Mouse (Mus musculus): Measurements from ENCODE around the gene Nap1l5. TPM values are rescaled to one million over a fixed set of nuclear protein-coding genes. Genes with fewer than 3 reads are reported as not detected.
A peak's percentile ranks its signal among the peaks of the same experiment; 100 is the strongest.

Gene Nap1l5
- polyA plus RNA-seq, 1 experiment from 2014 or later: 5.9 TPM

DNA sequence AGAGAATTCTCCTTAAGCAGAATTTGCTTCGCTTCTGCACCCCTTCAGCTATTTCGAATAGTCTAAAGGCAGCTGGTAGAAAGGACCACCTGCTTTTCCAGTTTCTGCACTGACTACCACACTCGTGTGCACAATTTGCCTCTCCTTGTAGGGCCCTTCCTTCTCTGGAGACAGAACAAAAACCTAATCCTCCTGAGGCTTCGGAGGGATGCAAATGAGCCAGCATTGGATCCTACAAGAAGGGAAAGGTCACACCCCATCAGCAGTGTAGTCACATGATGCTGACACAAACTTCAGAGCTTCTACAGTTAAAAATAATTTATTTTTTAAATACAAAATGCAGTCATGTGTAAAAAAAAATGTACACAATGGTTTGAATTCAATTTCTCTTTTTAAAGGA is 24.3 kb upstream of the Nap1l5 start:
- WGBS: 73% methylated on average over 4 of the region's 4 CpGs
- ATAC-seq (ENCODE audit: insufficient number of reproducible peaks, insufficient read depth, low FRiP score, low TSS enrichment): no peak

DNA sequence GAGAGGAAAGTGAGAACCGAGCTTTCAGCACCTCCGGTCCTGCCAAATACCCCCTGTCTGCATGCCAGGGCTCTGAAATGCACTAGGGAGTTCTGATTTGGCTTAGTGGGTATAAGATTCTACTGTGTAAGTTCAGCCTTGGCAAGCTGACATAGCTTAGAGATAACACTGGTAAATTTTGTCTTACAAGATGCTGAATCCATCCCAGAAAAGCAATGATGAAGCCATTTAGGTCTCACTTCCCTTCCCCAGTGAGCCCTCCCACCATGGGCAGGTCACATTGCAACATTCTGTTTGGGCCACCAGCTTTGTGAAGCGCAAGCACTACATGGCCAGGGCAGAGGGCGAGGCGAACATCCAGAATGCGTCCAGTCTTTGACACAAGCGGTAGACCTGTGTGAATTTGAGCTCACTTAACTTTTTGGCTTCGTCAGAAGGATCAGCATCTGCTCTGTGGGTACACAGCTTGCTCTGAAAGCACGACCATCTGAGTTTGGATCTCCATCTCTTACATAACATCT is 23.1 kb upstream of the Nap1l5 start:
- Histone ChIP-seq H3K27ac (no peak overlapping the region), H3K9ac (no peak overlapping the region), H3K4me3 (no peak overlapping the region), H3K4me2 (replicated peaks) (no peak overlapping the region), H3K9me3 (no peaks in the 10 kb centered on the region), H3K4me1 (peaks cover 5% of the 10 kb centered on the region; the same call in 1 of the 2 replicates), H3K27me3 (no peaks in the 10 kb centered on the region), H3K36me3 (no peaks in the 10 kb centered on the region)
- WGBS: 87% methylated on average over 9 of the region's 9 CpGs
- ATAC-seq (ENCODE audit: insufficient number of reproducible peaks, insufficient read depth, low FRiP score, low TSS enrichment): no peak

More for the DNA sequence above, 24.3 kb upstream of the Nap1l5 start:
- no peak overlapping the region for H3K9ac ChIP-seq
- no peak overlapping the region for H3K27ac ChIP-seq
- H3K4me1 ChIP-seq: peaks cover 5% of the 10 kb centered on the region; the same call in 1 of the 2 replicates
- no peak overlapping the region for H3K4me3 ChIP-seq
- no peaks in the 10 kb centered on the region for H3K27me3 ChIP-seq
- no peaks in the 10 kb centered on the region for H3K36me3 ChIP-seq
- no peak overlapping the region for H3K4me2 ChIP-seq (replicated peaks)
- H3K9me3 ChIP-seq: no peaks in the 10 kb centered on the region

DNA sequence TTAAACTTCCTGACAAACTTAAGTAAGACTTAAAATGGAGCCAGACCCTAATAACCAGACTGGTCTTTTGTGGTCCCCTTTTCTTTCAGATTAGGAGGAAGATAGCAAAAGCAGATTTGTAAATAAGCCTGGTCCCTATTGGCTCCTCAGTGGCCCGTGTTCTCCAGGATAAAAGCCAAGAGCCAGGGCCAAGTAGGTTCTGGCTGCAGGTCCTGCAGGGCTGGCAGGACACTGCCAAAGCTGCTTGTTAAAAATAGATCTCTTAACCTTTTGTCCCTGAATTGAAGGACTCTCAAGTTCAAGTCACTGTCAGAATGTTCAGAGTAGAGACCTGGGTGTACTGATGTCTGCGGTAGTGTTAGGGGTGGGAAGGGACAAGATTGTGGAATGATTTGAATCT is 21.0 kb upstream of the Nap1l5 start:
- Histone ChIP-seq H3K9ac (no peak overlapping the region), H3K36me3 (no peaks in the 10 kb centered on the region), H3K27me3 (no peaks in the 10 kb centered on the region), H3K27ac (no peak overlapping the region), H3K9me3 (no peaks in the 10 kb centered on the region), H3K4me3 (no peak overlapping the region), H3K4me2 (replicated peaks) (no peak overlapping the region), H3K4me1 (peaks cover under 1% of the 10 kb centered on the region; the same call in 1 of the 2 replicates)
- 76% methylated on average over 2 of the region's 2 CpGs for WGBS
- no peak for ATAC-seq (ENCODE audit: insufficient number of reproducible peaks, insufficient read depth, low FRiP score, low TSS enrichment)

DNA sequence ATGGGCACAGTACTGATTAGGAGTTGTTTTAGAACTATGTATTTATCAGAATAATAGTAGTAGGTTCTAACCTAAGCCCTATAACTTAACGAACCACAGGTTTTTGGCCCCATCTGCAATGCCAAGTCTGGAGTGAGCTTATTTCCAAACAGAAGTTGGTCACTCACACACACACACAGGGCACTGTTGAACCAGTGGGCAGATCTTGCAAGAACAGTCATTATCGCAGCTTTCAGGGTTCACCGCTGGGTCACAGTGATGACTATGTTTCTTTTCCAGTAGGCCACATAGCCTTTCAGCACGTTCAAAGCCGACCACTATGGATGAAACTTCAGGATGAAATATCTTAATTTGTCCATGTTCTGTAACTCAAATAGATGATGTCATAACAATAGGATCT is 15.6 kb upstream of the Nap1l5 start:
- Histone ChIP-seq H3K9ac (no peak overlapping the region), H3K27ac (no peak overlapping the region), H3K27me3 (no peaks in the 10 kb centered on the region), H3K4me3 (no peak overlapping the region), H3K36me3 (no peaks in the 10 kb centered on the region), H3K4me2 (replicated peaks) (no peak overlapping the region), H3K4me1 (no peaks in the 10 kb centered on the region), H3K9me3 (no peaks in the 10 kb centered on the region)
- 89% methylated on average over 5 of the region's 5 CpGs for WGBS
- ATAC-seq (ENCODE audit: insufficient number of reproducible peaks, insufficient read depth, low FRiP score, low TSS enrichment): no peak

DNA sequence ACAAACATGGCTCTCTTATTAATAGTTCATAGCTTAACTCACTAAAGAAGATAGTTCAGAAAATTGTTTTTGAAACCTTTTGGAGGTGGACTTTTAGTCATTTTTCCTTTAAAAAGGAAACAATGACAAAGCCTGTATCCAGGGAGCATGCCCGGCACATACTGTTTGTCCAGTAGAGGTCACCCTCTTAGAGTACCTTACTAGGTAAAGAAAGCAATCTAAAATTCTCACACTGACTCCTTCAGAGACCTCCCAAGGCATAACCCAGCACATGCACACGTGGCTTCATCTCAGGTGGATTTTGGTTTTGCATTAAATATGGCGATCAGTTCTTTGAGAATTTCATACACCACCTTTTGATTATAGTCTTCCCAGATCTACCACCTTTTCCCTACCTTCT is 14.7 kb upstream of the Nap1l5 start:
- Histone ChIP-seq H3K27me3 (no peaks in the 10 kb centered on the region), H3K27ac (no peak overlapping the region), H3K9me3 (no peaks in the 10 kb centered on the region), H3K4me1 (no peaks in the 10 kb centered on the region), H3K36me3 (no peaks in the 10 kb centered on the region), H3K4me3 (no peak overlapping the region), H3K4me2 (replicated peaks) (no peak overlapping the region), H3K9ac (no peak overlapping the region)
- ATAC-seq (ENCODE audit: insufficient number of reproducible peaks, insufficient read depth, low FRiP score, low TSS enrichment): no peak
- WGBS: 46% methylated on average over 3 of the region's 3 CpGs

DNA sequence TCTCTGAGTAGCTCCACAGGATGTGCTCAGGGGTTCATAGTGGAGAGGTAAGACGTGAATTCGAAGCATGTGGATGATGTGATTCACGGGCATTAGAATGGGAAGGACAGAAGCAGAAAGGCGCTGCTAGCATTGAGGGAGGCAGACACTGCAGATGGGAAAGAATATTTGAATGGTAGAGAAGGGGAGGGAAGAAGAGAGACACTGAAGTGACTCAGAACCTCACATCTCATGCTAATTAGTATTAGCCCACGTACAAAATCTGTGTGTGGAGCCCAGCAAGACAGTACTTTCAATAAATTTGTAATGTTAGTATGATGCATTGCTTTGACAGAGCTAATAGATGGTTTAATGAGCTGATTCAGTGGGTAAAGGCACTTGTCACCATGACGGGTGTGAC is 13.9 kb upstream of the Nap1l5 start:
- 88% methylated on average over 6 of the region's 6 CpGs for WGBS
- Histone ChIP-seq H3K4me1 (no peaks in the 10 kb centered on the region), H3K4me2 (replicated peaks) (no peak overlapping the region), H3K27me3 (no peaks in the 10 kb centered on the region), H3K9ac (no peak overlapping the region), H3K9me3 (no peaks in the 10 kb centered on the region), H3K36me3 (no peaks in the 10 kb centered on the region), H3K4me3 (no peak overlapping the region), H3K27ac (no peak overlapping the region)
- ATAC-seq (ENCODE audit: insufficient number of reproducible peaks, insufficient read depth, low FRiP score, low TSS enrichment): no peak

DNA sequence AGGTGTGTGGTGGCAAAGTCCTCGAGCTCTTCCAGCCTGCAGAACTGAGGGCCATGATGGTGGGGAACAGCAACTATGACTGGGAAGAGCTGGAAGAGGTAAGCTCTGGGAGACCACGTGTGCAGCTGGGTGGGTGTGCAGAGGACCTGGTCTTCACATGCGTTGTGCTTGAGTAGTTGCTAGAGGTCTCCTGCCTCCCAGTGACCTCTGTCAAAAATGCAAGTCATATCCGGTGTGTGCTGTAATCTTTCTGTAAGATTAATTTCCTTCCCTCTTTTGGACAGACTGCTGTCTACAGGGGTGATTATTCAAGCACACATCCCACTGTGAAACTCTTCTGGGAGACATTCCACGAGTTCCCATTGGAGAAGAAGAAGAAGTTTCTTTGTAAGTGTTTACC is 9.6 kb upstream of the Nap1l5 start:
- Histone ChIP-seq H3K27me3 (no peaks in the 10 kb centered on the region), H3K4me2 (replicated peaks) (no peak overlapping the region), H3K9ac (no peak overlapping the region), H3K27ac (no peak overlapping the region), H3K4me3 (no peak overlapping the region), H3K4me1 (no peaks in the 10 kb centered on the region), H3K9me3 (no peaks in the 10 kb centered on the region), H3K36me3 (no peaks in the 10 kb centered on the region)
- ATAC-seq (ENCODE audit: insufficient number of reproducible peaks, insufficient read depth, low FRiP score, low TSS enrichment): no peak
- 80% methylated on average over 5 of the region's 5 CpGs for WGBS

DNA sequence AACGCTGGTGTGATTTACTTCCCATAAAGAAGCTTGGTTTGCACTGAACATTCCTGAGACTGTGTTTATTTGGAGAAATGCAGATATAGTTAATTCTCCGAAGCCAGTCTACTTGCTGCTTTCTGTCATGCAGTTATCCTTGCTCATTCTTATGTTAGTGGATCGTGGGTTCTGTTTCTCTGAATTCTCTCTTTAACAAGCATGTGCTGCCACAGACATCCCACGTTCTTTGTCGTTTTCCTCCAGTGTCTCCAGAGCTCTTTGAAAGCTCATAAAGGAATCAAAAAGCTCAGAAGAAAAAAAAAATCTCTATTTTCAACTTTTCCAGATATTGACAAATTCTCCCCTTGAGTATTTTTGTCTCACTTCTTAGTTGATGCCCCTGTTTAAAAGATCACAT is 7.1 kb upstream of the Nap1l5 start:
- Histone ChIP-seq H3K27ac (no peak overlapping the region), H3K4me1 (no peaks in the 10 kb centered on the region), H3K9ac (no peak overlapping the region), H3K4me3 (no peak overlapping the region), H3K27me3 (no peaks in the 10 kb centered on the region), H3K36me3 (no peaks in the 10 kb centered on the region), H3K9me3 (no peaks in the 10 kb centered on the region), H3K4me2 (replicated peaks) (no peak overlapping the region)
- ATAC-seq (ENCODE audit: insufficient number of reproducible peaks, insufficient read depth, low FRiP score, low TSS enrichment): no peak
- 82% methylated on average over 5 of the region's 5 CpGs for WGBS

DNA sequence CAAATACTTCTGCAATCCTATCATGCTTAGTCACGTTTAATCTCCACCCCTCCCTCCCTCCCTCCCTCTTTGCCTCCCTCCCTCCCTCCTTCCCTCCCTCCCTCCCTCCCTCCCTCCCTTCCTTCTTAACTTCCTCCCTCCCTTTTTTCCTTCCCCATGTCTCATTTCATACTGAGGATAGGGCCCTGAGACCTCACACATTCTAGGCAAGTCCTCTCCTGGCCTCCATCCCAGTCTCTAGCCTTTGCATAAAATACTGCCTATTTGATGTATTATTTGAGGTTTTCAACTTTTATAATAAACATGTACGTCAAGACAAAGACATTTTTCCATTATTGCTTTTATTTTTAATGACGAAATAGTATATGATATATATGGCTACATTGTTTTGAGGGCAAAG is 6.7 kb upstream of the Nap1l5 start:
- Histone ChIP-seq H3K27me3 (no peaks in the 10 kb centered on the region), H3K4me1 (no peaks in the 10 kb centered on the region), H3K4me3 (no peak overlapping the region), H3K9ac (no peak overlapping the region), H3K27ac (no peak overlapping the region), H3K9me3 (no peaks in the 10 kb centered on the region), H3K36me3 (no peaks in the 10 kb centered on the region), H3K4me2 (replicated peaks) (no peak overlapping the region)
- ATAC-seq (ENCODE audit: insufficient number of reproducible peaks, insufficient read depth, low FRiP score, low TSS enrichment): no peak
- WGBS: 74% methylated on average over 3 of the region's 3 CpGs

DNA sequence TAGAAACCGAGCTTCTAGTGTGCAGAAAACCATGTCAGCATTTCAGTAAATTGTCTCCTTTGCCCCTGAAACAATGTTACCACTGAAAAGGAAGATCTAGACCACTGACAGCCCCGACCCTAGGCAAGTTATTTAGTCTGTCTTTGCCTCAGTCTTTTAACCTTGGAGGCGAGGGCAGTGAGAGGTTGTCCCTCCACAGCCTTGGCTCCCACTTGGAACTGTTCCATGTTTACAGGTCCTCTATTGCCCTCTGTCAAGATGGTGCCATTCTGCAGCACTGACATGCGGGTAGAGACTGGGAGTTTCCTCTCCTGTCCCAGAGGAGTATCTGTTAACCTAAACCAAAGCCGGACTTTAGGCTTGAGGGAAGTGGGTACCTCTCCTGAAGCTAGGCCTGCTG is 6.0 kb upstream of the Nap1l5 start:
- Histone ChIP-seq H3K4me3 (no peak overlapping the region), H3K9me3 (no peaks in the 10 kb centered on the region; the same call in 1 of the 2 replicates), H3K4me1 (no peaks in the 10 kb centered on the region), H3K27ac (no peak overlapping the region), H3K27me3 (no peaks in the 10 kb centered on the region), H3K9ac (no peak overlapping the region), H3K4me2 (replicated peaks) (no peak overlapping the region), H3K36me3 (no peaks in the 10 kb centered on the region)
- WGBS: 51% methylated on average over 5 of the region's 5 CpGs
- no peak for ATAC-seq (ENCODE audit: insufficient number of reproducible peaks, insufficient read depth, low FRiP score, low TSS enrichment)

DNA sequence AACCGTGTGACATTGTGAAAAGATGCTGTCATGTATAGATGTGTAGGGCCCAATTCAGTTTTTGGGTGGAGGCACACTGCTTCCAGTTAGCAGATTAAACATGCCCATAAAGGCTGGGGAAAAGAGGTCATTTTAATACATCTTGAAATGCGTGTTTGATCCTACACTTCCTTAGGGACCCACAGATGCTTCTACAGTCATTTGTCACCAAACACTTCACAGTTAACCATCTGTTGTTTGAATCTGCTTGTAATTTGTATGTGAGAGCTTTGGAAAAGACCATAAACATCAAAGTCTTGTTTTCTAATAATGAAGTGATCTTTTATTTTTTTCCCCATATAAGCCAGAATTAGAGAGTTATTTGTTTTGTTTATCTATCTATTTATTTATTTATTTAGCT is 915 bp upstream of the Nap1l5 start:
- 85% methylated on average over 2 of the region's 2 CpGs for WGBS

DNA sequence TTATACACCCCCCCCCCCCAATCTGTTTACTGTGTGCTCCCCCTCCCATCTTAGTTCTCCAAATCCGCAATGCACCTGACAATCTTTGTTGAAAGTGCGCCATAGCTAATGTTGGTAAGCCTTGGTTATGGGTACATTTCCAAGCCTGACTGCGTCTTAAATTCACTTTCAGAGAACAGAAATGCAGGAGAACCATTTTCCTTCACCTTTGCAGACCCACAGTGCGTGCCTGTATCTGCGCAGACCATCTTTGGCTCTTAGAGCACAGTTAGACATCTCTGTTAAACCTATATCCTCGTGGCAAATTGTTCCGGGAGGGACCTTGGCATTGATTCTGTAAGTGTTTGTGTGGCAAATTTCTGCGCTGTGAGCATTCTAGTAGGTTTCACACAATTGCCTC is 460 bp upstream of the Nap1l5 start:
- H3K27ac ChIP-seq: no peak overlapping the region
- peak overlapping the region; percentile 45 for H3K4me3 ChIP-seq
- H3K9me3 ChIP-seq: peaks cover 17% of the 10 kb centered on the region
- no peaks in the 10 kb centered on the region for H3K4me1 ChIP-seq
- peaks cover 5% of the 10 kb centered on the region; the same call in 1 of the 2 replicates for H3K27me3 ChIP-seq
- peak overlapping the region; percentile 69 for H3K4me2 ChIP-seq (replicated peaks)
- ATAC-seq (ENCODE audit: insufficient number of reproducible peaks, insufficient read depth, low FRiP score, low TSS enrichment): no peak
- WGBS: 80% methylated on average over 8 of the region's 8 CpGs
- H3K36me3 ChIP-seq: no peaks in the 10 kb centered on the region
- H3K9ac ChIP-seq: no peak overlapping the region

More for the DNA sequence above, 915 bp upstream of the Nap1l5 start:
- ATAC-seq (ENCODE audit: insufficient number of reproducible peaks, insufficient read depth, low FRiP score, low TSS enrichment): no peak
- H3K27me3 ChIP-seq: peaks cover 5% of the 10 kb centered on the region; the same call in 1 of the 2 replicates
- no peaks in the 10 kb centered on the region for H3K4me1 ChIP-seq
- H3K4me2 ChIP-seq (replicated peaks): no peak overlapping the region
- no peak overlapping the region for H3K4me3 ChIP-seq
- no peak overlapping the region for H3K9ac ChIP-seq
- no peak overlapping the region for H3K27ac ChIP-seq
- H3K9me3 ChIP-seq: peaks cover 17% of the 10 kb centered on the region
- H3K36me3 ChIP-seq: no peaks in the 10 kb centered on the region

DNA sequence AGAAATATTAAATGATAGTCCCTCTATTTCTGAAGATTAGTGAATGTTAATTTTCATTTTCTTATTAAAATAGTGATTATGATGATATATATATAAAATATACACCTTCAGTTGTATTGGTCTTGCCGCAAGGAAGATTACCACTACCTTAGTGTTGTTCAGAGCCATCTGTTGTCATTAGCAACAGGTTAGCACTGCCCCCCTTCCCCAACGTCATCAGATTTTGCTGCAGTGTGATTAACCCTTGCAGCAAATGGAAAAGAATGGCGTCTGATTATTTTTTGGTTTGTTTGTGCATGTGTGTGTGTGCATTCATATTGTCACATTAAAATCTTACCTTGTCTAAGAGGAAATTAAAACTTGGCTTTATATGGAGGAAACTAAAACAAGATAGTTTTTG is 2.3 kb downstream of the Nap1l5 start:
- H3K27me3 ChIP-seq: peaks cover 5% of the 10 kb centered on the region; the same call in 1 of the 2 replicates
- ATAC-seq (ENCODE audit: insufficient number of reproducible peaks, insufficient read depth, low FRiP score, low TSS enrichment): no peak
- WGBS: 49% methylated on average over 3 of the region's 3 CpGs
- no peak overlapping the region for H3K4me2 ChIP-seq (replicated peaks)
- no peak overlapping the region for H3K27ac ChIP-seq
- peaks cover 17% of the 10 kb centered on the region for H3K9me3 ChIP-seq
- H3K4me3 ChIP-seq: no peak overlapping the region
- H3K36me3 ChIP-seq: no peaks in the 10 kb centered on the region
- H3K4me1 ChIP-seq: no peaks in the 10 kb centered on the region
- H3K9ac ChIP-seq: no peak overlapping the region
